Mouse (Mus musculus): ENCODE results near the gene Cit.

The Cit gene

GRCm38 (mm10) chr5:116013821-116014220 is 168.7 kb downstream of the Cit start:
- no peak for DNase-seq

DNA sequence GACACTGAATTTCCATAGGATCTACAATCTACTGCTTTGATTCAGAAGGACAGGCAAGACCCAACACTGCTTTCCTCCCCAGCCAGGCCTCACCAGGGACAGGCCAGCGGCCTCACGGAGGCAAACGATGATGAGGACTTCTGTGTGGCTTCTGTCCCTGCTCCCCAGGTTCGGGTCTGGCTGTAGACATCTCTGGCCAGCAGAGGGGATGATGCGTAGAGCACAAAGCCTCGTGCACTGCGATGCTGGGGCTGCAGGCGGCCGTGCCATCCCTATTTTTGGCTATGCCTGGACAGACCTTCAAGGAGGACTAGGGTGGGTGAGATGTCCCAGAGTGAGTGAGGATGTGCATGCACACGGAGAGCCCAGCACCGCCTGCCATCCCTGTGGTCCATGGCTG is 169.2 kb downstream of the Cit start:
- no peak for DNase-seq

DNA sequence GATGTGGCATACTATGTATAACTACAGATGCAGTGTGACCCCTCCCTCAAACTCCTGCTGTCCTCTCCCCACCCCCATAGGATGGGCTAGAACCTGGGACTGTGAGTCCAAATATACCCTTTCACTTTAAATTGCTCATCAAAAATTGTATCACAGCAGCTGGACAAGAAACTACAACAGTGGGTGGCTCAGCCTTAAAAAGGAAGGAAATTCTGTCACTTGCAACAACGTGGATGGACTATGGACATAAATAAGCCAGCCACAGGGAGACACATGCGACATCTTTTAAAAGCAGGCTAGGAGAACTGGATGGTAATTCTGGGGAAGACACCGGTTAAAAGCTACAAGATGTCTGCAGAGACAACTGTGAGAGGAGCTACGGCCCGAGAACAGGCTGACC is 171.5 kb downstream of the Cit start:
- DNase-seq, result no peak

DNA sequence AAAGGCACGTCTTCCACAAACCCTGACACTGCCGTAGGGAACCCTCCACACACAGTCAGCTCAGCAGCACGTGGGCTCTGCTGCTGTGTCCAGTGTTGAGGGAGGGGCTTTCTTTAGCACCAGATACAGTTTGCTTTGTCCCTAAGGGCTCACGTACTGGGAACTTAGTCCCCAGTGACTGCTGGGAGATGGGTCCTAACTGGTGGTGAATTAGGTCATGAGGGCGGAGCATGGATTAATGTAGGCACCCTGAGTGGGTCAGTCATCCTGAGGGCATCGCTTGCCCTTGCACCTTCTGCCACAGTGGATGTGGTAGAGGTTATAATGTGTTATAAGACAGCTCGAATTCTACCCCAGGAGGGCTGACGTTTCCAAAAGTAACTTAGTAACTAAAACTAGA is 172.3 kb downstream of the Cit start:
- DNase-seq, result no peak

DNA sequence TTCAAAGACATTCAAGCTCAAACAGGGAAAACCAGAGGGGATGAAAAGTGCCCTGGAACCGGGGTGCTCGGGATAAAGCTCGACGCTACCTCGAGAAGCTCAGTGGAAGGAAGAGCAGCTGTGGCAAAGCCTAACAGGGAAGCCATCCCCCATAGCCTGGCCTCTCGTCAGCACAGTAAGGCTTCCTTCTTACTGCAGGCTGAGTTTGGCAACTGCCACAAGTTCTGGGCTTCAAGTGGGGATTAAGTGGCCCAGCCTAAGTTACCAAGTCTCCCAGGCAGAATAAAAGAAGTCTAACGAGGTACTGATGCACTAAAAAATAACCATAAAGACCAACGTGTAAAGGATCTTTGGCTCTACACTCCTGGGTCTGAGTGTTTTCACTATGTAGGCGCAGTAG is 173.1 kb downstream of the Cit start:
- no peak for DNase-seq

DNA sequence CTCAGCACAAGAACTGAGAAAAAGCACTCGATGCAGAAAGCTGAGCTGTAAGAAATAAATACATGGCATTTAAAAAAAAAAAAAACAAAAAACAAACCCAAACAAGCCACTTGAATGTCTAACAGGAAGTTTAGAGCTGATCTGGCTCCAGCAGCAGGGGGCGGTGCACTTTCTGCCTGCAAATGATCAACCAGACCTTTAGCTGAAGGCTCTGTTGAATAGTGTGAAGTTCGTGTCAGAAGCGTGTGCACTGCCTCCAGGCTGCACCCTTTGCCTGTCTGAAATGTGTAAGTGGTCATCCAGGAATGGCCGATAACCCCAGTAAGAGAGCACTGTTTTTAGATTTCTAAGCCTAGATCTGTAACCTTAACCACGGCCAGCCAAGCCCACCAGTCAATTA is 173.7 kb downstream of the Cit start:
- DNase-seq, result no peak

- DNase-seq, result no peak
These were observed 174.3 kb downstream of the Cit start for GRCm38 (mm10) chr5:116019371-116019770.

GRCm38 (mm10) chr5:116021552-116021951 is 176.5 kb downstream of the Cit start:
- DNase-seq, result no peak

GRCm38 (mm10) chr5:116022131-116022530 is 177.1 kb downstream of the Cit start:
- DNase-seq, result no peak

DNA sequence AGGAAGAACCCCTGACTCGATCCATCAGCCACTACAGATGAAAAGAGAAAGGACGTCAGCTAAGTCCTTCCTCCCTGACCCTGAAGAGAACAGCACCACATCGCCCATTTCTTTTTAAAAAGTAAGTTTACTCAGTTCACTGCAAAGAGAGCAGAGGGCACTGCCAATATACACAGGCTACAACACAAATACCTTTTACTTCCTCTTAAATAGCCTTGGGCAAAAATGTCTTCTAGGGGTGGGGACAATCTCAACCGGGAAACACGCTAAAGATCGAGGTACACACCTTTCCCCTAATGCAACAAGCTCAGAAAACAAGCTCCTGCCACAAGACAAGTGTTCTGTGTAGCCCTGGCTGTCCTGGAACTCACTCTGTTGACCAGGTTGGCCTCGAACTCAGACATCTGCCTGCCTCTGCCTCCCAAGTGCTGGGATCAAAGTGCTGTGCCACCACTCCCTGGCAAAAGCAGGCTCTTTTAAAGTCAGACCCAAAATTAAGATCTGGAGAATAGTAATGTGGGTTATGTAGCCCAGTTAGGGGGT is 177.7 kb downstream of the Cit start:
- DNase-seq, result no peak

DNA sequence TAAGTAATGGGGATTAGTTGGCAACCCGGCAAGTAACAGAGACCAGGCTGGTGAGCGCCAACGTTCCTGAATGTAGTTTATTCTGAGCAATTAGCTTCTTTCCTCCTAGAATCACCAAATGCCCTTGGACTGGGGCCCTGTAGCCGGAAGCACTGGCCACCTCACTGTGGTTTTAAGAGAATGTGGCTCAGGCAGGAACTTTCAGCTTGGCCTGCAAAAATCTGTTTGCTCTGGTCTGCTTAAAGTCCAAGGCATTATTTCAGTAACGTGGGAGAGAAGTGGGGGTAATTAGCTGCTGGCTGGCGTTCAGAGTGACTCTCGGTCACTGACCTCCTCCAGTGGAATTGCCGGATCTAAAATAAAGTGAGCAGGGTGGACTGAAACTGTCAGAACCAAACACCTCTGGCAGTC is 178.2 kb downstream of the Cit start:
- DNase-seq, result peak; percentile 48 to 49

GRCm38 (mm10) chr5:116023821-116024284 is 178.8 kb downstream of the Cit start:
- DNase-seq, result peak in 1 of 2 experiments; percentile 55

DNA sequence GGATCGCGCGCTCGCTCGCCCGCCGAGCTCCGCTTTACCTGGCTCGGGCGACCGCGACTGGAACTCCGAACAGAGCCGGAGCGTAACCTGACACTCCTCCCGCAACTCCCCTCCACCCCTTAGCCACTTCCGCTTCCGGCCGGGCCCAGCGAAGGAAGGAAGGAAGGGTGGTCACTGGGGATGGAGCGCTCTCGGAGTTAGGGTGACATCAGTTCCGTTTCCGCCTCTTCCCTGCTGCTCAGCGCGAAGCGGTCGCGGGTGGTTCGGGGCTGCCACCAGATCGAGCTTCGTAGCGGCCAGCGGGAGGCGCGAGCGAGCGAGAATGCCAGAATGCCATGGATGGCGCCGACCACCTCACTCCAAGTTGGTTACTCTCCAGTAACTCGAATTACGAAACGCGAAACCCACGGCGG is 179.3 kb downstream of the Cit start, which contains the start of gene Prkab1:
Gene Prkab1 (minus strand): TSS at position 182 of the 413 bp plus-strand sequence.
- DNase-seq, result peak; percentile 95 to 96

DNA sequence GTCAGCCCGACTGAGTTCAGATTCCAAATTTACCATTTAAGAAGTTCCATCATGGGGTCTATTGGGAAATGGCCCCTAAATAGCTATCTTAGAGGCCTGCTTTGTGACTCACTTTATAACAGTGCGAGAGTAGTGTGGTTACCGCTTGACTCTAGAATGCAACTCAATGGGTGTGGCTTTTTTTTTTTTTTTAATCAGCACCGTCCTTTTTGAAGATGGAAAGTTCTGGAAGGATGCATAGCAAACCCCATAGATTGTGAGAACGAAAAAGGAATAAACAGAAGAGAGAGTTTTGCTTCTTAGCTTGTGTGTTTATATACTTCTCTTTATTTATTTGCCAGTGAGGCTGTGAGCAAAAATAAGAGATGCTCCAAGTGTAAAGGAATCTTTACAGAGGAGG is 181.0 kb downstream of the Cit start:
- no peak for DNase-seq

DNA sequence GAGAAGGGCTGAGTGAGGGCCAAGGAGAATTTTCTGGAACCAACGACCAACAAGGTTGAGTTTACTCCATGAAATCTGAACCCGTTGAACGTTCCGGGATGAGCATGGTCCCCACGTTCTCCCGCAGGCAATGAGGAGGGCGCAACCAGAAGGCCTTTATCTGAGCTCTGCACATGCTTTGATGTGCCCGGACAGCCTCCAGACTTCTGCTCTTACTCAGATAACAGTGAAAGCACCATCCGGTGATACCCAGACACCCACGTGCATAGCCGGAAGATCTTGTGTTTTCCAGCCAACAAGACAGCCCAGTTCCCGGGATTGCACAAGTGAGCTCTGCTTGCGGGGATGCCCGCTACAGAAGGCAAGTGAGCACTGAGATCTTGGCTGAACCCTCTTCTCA is 181.5 kb downstream of the Cit start:
- no peak for DNase-seq

- no peak for DNase-seq
These were observed 184.0 kb downstream of the Cit start for GRCm38 (mm10) chr5:116029071-116029470.

- DNase-seq, result no peak
These were observed 185.6 kb downstream of the Cit start for GRCm38 (mm10) chr5:116030566-116031189.

- peak; percentile 84 to 86 for DNase-seq
These were observed 186.1 kb downstream of the Cit start for GRCm38 (mm10) chr5:116031190-116031577.

DNA sequence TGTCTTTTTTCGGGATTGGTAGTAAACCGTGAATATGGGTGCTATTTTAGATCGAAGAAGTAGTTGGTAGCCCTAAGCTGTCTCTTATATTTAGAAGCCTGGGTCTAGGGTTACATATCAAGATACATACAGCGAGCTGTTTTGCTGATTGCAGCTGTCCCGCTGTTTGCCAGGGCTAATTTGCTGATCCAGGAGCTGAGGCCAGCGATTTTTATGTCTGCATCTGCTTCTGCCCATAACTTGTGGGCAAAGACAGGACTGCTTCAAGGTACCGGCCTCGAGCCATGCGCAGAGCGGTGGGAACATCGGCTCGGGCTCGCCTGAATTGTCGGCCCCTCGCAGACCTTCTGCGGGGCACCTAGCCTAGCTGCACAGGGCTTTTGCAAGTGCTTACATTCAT is 191.4 kb downstream of the Cit start:
- no peak for DNase-seq

GRCm38 (mm10) chr5:116037731-116038130 is 192.7 kb downstream of the Cit start:
- no peak for DNase-seq

- DNase-seq, result no peak
These were observed 194.6 kb downstream of the Cit start for GRCm38 (mm10) chr5:116039706-116040105.

DNA sequence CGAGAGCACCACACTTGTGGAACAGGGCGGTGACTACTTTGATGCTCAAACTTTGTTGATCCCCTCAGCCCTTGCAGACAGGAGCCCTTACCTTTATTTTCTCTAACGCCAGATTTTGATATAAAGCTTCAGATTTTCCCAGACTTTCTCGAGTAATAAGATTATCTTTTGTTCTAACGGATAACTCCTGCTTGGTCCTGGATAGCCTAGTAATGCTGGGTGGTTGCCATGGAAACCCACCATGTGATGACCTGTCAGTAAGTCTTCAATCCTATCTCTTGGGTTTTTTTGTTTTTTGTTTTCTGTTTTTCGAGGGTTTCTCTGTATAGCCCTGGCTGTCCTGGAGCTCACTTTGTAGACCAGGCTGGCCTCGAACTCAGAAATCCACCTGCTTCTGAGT is 197.2 kb downstream of the Cit start:
- DNase-seq, result no peak

DNA sequence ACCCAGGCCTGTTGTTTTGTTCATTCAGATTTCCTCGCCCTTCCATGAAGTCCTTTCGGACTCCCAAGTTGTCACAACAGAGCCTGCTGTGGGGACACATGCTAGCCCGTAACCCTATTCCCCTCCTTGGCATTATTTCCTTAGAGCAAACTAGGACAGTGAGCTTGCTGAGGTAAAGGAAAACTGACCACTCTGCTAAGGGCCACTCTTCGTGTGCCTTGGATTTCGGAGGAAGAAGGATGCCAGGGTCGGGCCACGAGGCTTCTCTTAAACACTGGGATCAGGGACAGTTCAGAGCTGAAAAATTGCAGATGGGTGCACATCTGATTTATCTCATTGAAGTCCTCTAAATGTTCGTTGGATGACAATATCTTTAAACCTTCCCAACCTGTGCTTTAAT is 200.5 kb downstream of the Cit start:
- DNase-seq, result no peak

- DNase-seq, result no peak
These were observed 201.2 kb downstream of the Cit start for GRCm38 (mm10) chr5:116046246-116046645.

DNA sequence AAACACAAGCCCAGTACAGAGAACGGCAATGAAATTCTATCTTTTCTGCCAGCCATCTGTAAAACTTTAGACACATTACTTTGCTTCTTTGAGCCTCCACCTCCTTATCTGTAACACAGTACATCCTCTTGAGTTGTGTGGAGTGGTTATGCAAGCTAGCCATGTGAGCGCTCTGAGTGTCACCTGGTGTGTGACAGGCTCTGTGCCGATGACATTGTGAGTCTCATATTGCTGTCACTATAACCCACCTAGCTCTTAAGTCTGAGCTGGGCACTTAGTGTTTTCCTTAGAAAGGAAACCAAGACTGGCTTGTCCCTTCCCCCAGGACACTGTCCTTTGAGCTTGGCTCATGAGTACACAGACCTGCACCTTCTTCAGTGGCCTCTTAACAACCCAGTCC is 203.2 kb downstream of the Cit start:
- no peak for DNase-seq

All from cerebellum, postnatal 10 days (tissue).